Mouse (Mus musculus): ENCODE measurements around the gene Kcnk7. TPM values are rescaled to one million over a fixed set of nuclear protein-coding genes. Genes with fewer than 3 reads are reported as not detected.

Gene Kcnk7
- polyA plus RNA-seq, 1 experiment from 2014 or later, result 1.7 TPM

GRCm38 (mm10) chr19:5692913-5693396, 11.2 kb upstream of the Kcnk7 start:
- DNase-seq (ENCODE audit: low spot score) (no peak), ATAC-seq (ENCODE audit: low read depth) (no peak)
- peaks cover 65% of the 10 kb centered on the region for H3K36me3 ChIP-seq (ENCODE audit: control insufficient read depth, insufficient read depth, low read length)
- peak overlapping the region; percentile 90 for H3K9ac ChIP-seq (ENCODE audit: low read depth, low read length)
- no peaks in the 10 kb centered on the region for H3K27me3 ChIP-seq (replicated peaks; ENCODE audit: control insufficient read depth, insufficient read depth, low read length)
- H3K4me3 ChIP-seq (ENCODE audit: low read depth, low read length), result peak overlapping the region; percentile 88
- 56% methylated on average over 10 of the region's 10 CpGs for WGBS
- H3K4me2 ChIP-seq (ENCODE audit: low read depth, low read length), result peak overlapping the region; percentile 96
- H3K9me3 ChIP-seq (ENCODE audit: control insufficient read depth, low read length), result no peaks in the 10 kb centered on the region
- peaks cover 25% of the 10 kb centered on the region for H3K4me1 ChIP-seq (ENCODE audit: control insufficient read depth, insufficient read depth, low read length)
- peak overlapping the region; percentile 74 for H3K27ac ChIP-seq (replicated peaks; ENCODE audit: low read depth, low read length)

- H3K4me2 ChIP-seq (ENCODE audit: low read depth, low read length), result 0 out of 2 replicates have a peak overlapping the region, but pooled peaks have one; percentile 96
- no peak for DNase-seq (ENCODE audit: low spot score)
- no peak overlapping the region for H3K4me3 ChIP-seq (ENCODE audit: low read depth, low read length)
- no peak for ATAC-seq (ENCODE audit: low read depth)
- no peak overlapping the region for H3K9ac ChIP-seq (ENCODE audit: low read depth, low read length)
- no peak overlapping the region for H3K27ac ChIP-seq (replicated peaks; ENCODE audit: low read depth, low read length)
- H3K9me3 ChIP-seq (ENCODE audit: control insufficient read depth, low read length), result no peaks in the 10 kb centered on the region
- no peaks in the 10 kb centered on the region for H3K27me3 ChIP-seq (replicated peaks; ENCODE audit: control insufficient read depth, insufficient read depth, low read length)
- WGBS, result 85% methylated on average over 6 of the region's 6 CpGs
- peaks cover 74% of the 10 kb centered on the region for H3K36me3 ChIP-seq (ENCODE audit: control insufficient read depth, insufficient read depth, low read length)
- H3K4me1 ChIP-seq (ENCODE audit: control insufficient read depth, insufficient read depth, low read length), result peaks cover 25% of the 10 kb centered on the region
These were observed 10.4 kb upstream of the Kcnk7 start for GRCm38 (mm10) chr19:5693801-5694200.

- Histone ChIP-seq H3K36me3 (ENCODE audit: control insufficient read depth, insufficient read depth, low read length) (peaks cover 91% of the 10 kb centered on the region), H3K9ac (ENCODE audit: low read depth, low read length) (no peak overlapping the region), H3K4me2 (ENCODE audit: low read depth, low read length) (peak overlapping the region; percentile 10; the same call in 1 of the 2 replicates), H3K9me3 (ENCODE audit: control insufficient read depth, low read length) (no peaks in the 10 kb centered on the region), H3K4me1 (ENCODE audit: control insufficient read depth, insufficient read depth, low read length) (peaks cover 17% of the 10 kb centered on the region), H3K4me3 (ENCODE audit: low read depth, low read length) (no peak overlapping the region), H3K27ac (replicated peaks; ENCODE audit: low read depth, low read length) (no peak overlapping the region), H3K27me3 (replicated peaks; ENCODE audit: control insufficient read depth, insufficient read depth, low read length) (no peaks in the 10 kb centered on the region)
- ATAC-seq (ENCODE audit: low read depth) (peak; percentile 6; the same call in 1 of the 2 replicates), DNase-seq (ENCODE audit: low spot score) (peak; percentile 53)
- 22% methylated on average over 27 of the region's 41 CpGs for WGBS
These were observed 8.2 kb upstream of the Kcnk7 start for GRCm38 (mm10) chr19:5695849-5696462.

- peaks cover 71% of the 10 kb centered on the region for H3K36me3 ChIP-seq (ENCODE audit: control insufficient read depth, insufficient read depth, low read length)
- ATAC-seq (ENCODE audit: low read depth) (peak; percentile 69), DNase-seq (ENCODE audit: low spot score) (peak; percentile 78)
These were observed 819 bp downstream of the Kcnk7 start for GRCm38 (mm10) chr19:5704801-5705571.

GRCm38 (mm10) chr19:5710068-5710467, 5.9 kb downstream of the Kcnk7 start:
- no peak overlapping the region for H3K4me2 ChIP-seq (ENCODE audit: low read depth, low read length)

More at GRCm38 (mm10) chr19:5704801-5705571, 819 bp downstream of the Kcnk7 start:
- Histone ChIP-seq H3K9ac (ENCODE audit: low read depth, low read length) (0 out of 2 replicates have a peak overlapping the region, but pooled peaks have one; percentile 38), H3K4me3 (ENCODE audit: low read depth, low read length) (no peak overlapping the region), H3K4me1 (ENCODE audit: control insufficient read depth, insufficient read depth, low read length) (no peaks in the 10 kb centered on the region; the same call in 1 of the 2 replicates), H3K27ac (replicated peaks; ENCODE audit: low read depth, low read length) (peak overlapping the region; percentile 72), H3K27me3 (replicated peaks; ENCODE audit: control insufficient read depth, insufficient read depth, low read length) (no peaks in the 10 kb centered on the region), H3K9me3 (ENCODE audit: control insufficient read depth, low read length) (no peaks in the 10 kb centered on the region), H3K4me2 (ENCODE audit: low read depth, low read length) (peak overlapping the region; percentile 1; the same call in 1 of the 2 replicates)
- WGBS, result 30% methylated on average over 10 of the region's 10 CpGs

GRCm38 (mm10) chr19:5710581-5710980, 6.4 kb downstream of the Kcnk7 start:
- peaks cover 73% of the 10 kb centered on the region for H3K36me3 ChIP-seq (ENCODE audit: control insufficient read depth, insufficient read depth, low read length)
- DNase-seq (ENCODE audit: low spot score) (no peak), ATAC-seq (ENCODE audit: low read depth) (no peak)
- no peak overlapping the region for H3K9ac ChIP-seq (ENCODE audit: low read depth, low read length)
- WGBS, result 77% methylated on average over 8 of the region's 8 CpGs
- no peak overlapping the region for H3K4me3 ChIP-seq (ENCODE audit: low read depth, low read length)
- no peak overlapping the region for H3K27ac ChIP-seq (replicated peaks; ENCODE audit: low read depth, low read length)
- H3K4me2 ChIP-seq (ENCODE audit: low read depth, low read length), result no peak overlapping the region
- H3K27me3 ChIP-seq (replicated peaks; ENCODE audit: control insufficient read depth, insufficient read depth, low read length), result no peaks in the 10 kb centered on the region
- H3K4me1 ChIP-seq (ENCODE audit: control insufficient read depth, insufficient read depth, low read length), result peaks cover 11% of the 10 kb centered on the region; the same call in 1 of the 2 replicates
- H3K9me3 ChIP-seq (ENCODE audit: control insufficient read depth, low read length), result no peaks in the 10 kb centered on the region

More at GRCm38 (mm10) chr19:5710068-5710467, 5.9 kb downstream of the Kcnk7 start:
- Histone ChIP-seq H3K9ac (ENCODE audit: low read depth, low read length) (no peak overlapping the region), H3K4me3 (ENCODE audit: low read depth, low read length) (no peak overlapping the region), H3K36me3 (ENCODE audit: control insufficient read depth, insufficient read depth, low read length) (peaks cover 69% of the 10 kb centered on the region), H3K27me3 (replicated peaks; ENCODE audit: control insufficient read depth, insufficient read depth, low read length) (no peaks in the 10 kb centered on the region), H3K9me3 (ENCODE audit: control insufficient read depth, low read length) (no peaks in the 10 kb centered on the region), H3K27ac (replicated peaks; ENCODE audit: low read depth, low read length) (no peak overlapping the region), H3K4me1 (ENCODE audit: control insufficient read depth, insufficient read depth, low read length) (peaks cover 11% of the 10 kb centered on the region)
- ATAC-seq (ENCODE audit: low read depth), result no peak
- WGBS, result 84% methylated on average over 6 of the region's 6 CpGs
- no peak for DNase-seq (ENCODE audit: low spot score)

GRCm38 (mm10) chr19:5711218-5711617, 7.1 kb downstream of the Kcnk7 start:
- no peak overlapping the region for H3K9ac ChIP-seq (ENCODE audit: low read depth, low read length)
- H3K4me1 ChIP-seq (ENCODE audit: control insufficient read depth, insufficient read depth, low read length), result peaks cover 11% of the 10 kb centered on the region; the same call in 1 of the 2 replicates
- no peak overlapping the region for H3K4me3 ChIP-seq (ENCODE audit: low read depth, low read length)
- DNase-seq (ENCODE audit: low spot score) (peak; percentile 73), ATAC-seq (ENCODE audit: low read depth) (no peak; the same call in 1 of the 2 replicates)
- no peaks in the 10 kb centered on the region for H3K9me3 ChIP-seq (ENCODE audit: control insufficient read depth, low read length)
- WGBS, result 23% methylated on average over 3 of the region's 3 CpGs
- H3K27me3 ChIP-seq (replicated peaks; ENCODE audit: control insufficient read depth, insufficient read depth, low read length), result no peaks in the 10 kb centered on the region
- peaks cover 74% of the 10 kb centered on the region for H3K36me3 ChIP-seq (ENCODE audit: control insufficient read depth, insufficient read depth, low read length)
- H3K27ac ChIP-seq (replicated peaks; ENCODE audit: low read depth, low read length), result no peak overlapping the region
- H3K4me2 ChIP-seq (ENCODE audit: low read depth, low read length), result no peak overlapping the region

- DNase-seq (ENCODE audit: low spot score), result no peak
- Histone ChIP-seq H3K4me3 (ENCODE audit: low read depth, low read length) (no peak overlapping the region), H3K27ac (replicated peaks; ENCODE audit: low read depth, low read length) (no peak overlapping the region), H3K9me3 (ENCODE audit: control insufficient read depth, low read length) (no peaks in the 10 kb centered on the region), H3K9ac (ENCODE audit: low read depth, low read length) (no peak overlapping the region), H3K27me3 (replicated peaks; ENCODE audit: control insufficient read depth, insufficient read depth, low read length) (no peaks in the 10 kb centered on the region), H3K36me3 (ENCODE audit: control insufficient read depth, insufficient read depth, low read length) (peaks cover 74% of the 10 kb centered on the region), H3K4me2 (ENCODE audit: low read depth, low read length) (no peak overlapping the region), H3K4me1 (ENCODE audit: control insufficient read depth, insufficient read depth, low read length) (peaks cover 11% of the 10 kb centered on the region; the same call in 1 of the 2 replicates)
- 93% methylated on average over 14 of the region's 14 CpGs for WGBS
- no peak for ATAC-seq (ENCODE audit: low read depth)
These were observed 7.8 kb downstream of the Kcnk7 start for GRCm38 (mm10) chr19:5711907-5712460.

All from embryonic facial prominence, embryonic 14.5 days (tissue).